Mouse (Mus musculus): ENCODE data around the gene Ppih. TPM values are rescaled to one million over a fixed set of nuclear protein-coding genes. Genes with fewer than 3 reads are reported as not detected.

The Ppih gene
- total RNA-seq, 1 experiment from 2014 or later = 19.9 TPM

Other genes with a start within 250 kb of the Ppih start
- 15.9 and 19.6 TPM in 2 replicates for gene Slc2a1, start 211.8 kb downstream of the Ppih start, total RNA-seq (2021)
- gene Zfp691, start 146.4 kb downstream of the Ppih start, total RNA-seq (2021) = 20.5 and 21.6 TPM in 2 replicates
- gene Ermap, start 130.5 kb downstream of the Ppih start, total RNA-seq (2021) = 2.3 and 8.8 TPM in 2 replicates
- 19.0 and 22.5 TPM in 2 replicates for gene Svbp, start 125.2 kb downstream of the Ppih start, total RNA-seq (2021)
- 0.30 TPM in 1 of 2 replicates, not detected in the other for gene Tmem269, start 102.3 kb downstream of the Ppih start, total RNA-seq (2021)
- 24.6 and 30.8 TPM in 2 replicates for gene AU022252, start 87.8 kb downstream of the Ppih start, total RNA-seq (2021)
- gene P3h1, start 87.6 kb downstream of the Ppih start, total RNA-seq (2021) = 27.5 and 27.9 TPM in 2 replicates
- gene Cldn19, start 65.1 kb downstream of the Ppih start, total RNA-seq (2021) = 0.19 and 0.41 TPM in 2 replicates
- 620 and 697 TPM in 2 replicates for gene Ybx1, start 25.9 kb downstream of the Ppih start, total RNA-seq (2021)
- gene Ccdc30, start 95.0 kb upstream of the Ppih start, total RNA-seq (2021) = 8.4 and 9.7 TPM in 2 replicates
- gene Ppcs, start 101.9 kb upstream of the Ppih start, total RNA-seq (2021) = 36.5 and 41.5 TPM in 2 replicates
- 1.1 and 1.6 TPM in 2 replicates for gene Zmynd12, start 102.3 kb upstream of the Ppih start, total RNA-seq (2021)
- gene Rimkla, start 172.1 kb upstream of the Ppih start, total RNA-seq (2021) = 0.22 and 0.79 TPM in 2 replicates
- gene Foxj3, start 216.5 kb upstream of the Ppih start, total RNA-seq (2021) = 26.9 and 32.0 TPM in 2 replicates
- gene Frg2f1, start 219.0 kb upstream of the Ppih start, total RNA-seq (2021) = 8.8 and 10.7 TPM in 2 replicates

All from adrenal gland, postnatal 14 days (tissue).